Mouse (Mus musculus) Muller cell, postnatal 12 days (primary cell): ENCODE measurements around the gene Emc8.

ENCODE experiments used
- DNase-seq: peaks from one replicate; pipeline ENCODE4 v3.0.0-alpha.2; 2015; ENCODE audit errors: inconsistent ontology term

Emc8 gene

DNA sequence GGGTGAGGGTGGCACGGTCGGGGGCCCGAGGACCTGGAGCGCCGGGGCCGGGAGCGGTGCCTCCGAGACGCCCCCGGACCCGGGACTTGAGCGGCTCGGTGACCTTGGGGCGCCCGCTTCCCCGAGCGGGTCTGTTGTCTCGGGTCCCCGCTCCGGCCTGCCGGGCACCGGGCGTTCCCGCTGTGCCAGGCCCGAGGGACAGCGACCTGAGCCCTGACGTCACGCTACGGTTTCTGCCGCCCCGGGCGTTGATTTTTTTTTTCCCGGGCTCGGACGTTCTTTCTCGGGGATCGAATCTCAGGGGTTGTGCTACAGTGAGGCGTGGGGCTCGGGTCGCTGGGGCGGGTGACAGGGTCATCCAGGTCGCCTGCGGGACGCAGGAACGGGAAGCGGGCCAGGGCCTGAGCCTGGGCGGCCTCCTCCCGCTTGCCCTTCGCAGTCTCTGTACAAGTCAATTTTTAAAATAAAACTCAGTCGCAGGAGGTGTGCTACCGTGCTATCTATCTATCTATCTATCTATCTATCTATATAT is at the start of gene Emc8:
Gene Emc8, minus strand, starts transcription at position 200 of the 532 bp plus-strand sequence.
- DNase-seq: no peak

DNA sequence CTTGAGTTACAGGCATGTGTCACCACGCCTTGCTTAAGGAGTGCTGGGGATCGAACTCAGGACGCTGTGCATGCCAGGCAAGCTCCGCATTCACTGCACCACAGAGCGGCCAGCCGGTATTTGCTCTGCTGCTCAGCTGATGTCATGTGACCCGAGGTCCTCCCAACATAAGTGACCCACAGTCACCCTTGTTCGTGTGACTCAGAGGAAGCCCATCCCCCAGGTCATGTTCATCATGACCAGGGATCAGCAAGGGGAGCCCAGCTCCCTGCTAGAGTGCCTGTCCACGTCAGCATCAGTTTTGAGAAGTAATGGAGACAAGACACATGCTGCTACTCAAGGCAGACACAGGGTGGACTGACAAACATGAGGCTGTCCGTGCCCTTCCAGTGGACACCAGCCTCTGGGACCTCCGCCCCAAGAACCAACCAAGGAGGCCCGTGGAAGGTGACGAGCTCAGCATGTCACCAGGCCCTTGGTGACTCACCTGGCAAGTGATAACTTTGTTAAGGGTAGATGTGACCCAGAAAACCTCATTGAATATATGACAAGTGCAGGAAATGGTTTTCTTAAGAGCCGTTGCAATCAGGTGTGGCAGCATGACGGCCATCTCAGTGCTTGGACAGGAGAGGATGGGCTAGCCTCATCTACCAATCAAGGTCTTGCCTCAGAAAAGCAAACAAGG is 47.8 kb upstream of the Emc8 start:
- DNase-seq: no peak

DNA sequence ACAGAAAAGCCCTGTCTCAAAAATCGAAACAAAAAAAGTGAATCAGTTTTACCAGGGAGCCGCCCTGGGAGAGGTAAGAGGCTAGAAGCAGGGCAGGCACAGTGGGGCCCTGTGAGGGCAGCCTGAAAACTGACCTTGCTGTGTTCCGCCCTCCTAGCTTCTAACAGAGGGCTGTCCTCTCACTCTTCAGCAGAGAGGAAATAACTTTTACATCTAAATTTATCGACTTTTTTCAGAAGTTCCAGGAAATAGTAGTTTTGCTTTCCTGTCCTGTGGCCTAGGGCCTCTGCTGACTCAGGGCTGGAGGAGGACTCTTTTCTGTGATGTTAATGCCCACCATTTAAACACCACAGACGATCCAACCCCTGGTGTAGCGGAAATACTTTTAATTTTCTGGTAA is 46.8 kb upstream of the Emc8 start:
- DNase-seq: no peak

DNA sequence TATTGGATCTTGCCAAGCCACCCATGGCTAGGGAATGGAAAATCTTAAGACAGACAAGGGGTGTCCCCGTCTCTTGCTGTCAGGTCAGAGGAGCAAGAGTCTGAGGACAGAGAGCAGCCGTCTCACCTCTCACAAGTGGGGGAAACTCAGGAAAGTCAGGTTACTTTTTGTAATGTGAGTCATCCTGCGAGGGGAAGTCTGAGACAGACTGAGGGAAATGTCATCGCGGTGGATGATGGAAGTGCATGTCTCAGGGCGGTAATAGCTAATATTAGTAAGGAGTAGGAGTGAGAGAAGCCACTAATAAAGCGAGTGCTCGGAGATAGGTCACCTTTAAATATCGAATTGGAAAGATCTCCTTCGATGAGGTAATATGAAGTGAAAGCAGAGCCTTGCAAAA is 40.8 kb upstream of the Emc8 start:
- DNase-seq: no peak

DNA sequence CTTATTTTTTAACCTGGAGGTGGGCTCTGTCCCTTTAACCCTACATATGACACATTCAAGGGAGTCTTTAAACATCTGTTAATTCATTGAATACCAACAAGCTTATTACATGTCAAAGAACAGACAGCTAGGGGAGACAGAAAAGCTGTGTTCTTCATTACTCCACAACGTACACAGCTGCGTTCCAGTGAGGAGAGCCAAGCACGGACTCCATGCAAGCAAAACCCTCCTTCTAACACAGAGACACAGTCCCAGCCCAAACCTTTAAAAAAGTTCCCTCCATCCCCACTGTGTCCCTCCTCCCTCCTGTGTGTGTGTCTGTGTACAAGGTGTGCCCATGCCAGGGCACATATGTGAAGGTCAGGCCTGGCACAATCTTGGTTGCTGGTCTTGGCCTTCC is 37.8 kb upstream of the Emc8 start:
- DNase-seq: no peak

DNA sequence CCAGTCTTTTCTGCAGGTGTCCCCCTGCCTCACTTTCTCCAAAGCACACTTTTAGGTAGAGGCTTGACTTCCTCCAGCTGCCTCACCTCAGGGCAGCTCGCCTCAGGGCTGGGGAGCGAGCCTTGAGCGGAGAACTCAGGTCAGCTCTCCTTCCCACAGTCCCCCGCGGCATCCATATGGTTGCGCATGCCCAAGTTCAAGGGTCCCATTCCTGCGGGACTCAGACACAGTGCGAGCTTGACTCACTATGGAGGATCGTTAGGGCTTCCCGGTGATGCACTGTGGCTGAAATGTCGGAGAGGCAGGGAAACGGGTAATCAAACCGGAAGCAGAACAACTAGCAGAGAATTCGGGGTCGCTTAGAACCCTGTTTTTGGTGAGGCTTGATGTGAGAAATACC is 36.8 kb upstream of the Emc8 start:
- DNase-seq: no peak

DNA sequence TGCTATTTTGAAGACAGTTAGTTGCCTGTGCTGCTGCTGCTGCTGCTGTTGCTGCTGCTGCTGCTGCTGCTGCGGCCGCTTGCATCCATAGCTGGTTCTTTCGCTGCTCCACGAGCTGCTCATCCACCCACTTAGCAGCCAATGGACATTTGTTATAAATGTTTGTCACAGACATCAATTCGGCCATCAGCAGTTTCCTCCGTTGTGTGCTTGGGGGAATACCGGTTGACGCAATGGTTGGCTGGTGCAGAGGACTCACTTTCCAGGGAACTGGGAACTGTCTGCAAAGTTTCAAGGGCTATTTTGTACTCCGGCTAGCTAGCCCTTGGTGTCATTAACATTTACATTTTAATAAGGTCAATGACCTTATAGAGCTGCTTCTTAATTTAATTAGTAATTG is 35.8 kb upstream of the Emc8 start:
- DNase-seq: no peak

DNA sequence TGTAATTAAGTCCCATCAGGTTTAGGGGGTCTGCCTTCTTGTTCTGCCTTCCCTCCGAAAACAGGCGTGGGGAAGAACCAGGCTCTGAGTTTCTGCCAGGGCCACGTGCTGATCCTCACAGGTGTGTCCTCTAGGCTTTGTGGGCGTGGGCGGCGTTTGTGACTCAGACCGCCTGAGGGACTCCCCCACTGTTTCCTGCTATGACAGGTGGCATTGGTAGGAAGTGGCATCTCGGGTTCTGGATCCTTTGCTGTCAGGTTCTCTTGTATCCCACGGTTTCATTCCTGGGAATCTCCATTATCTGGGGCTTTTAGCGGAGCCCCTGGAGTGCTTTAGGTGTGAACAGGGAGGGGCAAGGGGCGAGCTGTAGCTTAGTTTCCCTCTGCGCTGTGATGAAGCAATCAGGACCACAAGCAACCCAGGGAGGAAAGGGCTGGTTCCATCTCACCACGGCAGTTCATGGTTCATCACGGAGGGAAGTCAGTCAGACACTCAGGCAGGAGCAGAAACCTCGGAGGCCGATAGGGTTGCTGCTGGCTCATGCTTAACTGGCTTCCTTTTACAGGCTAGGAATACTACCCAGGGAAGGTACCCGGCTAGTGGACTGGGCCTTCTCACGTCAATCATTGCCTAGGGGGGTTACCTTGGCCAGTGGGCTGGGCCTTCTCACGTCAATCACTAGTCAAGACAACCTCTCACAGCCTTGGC is 33.5 kb upstream of the Emc8 start:
- no peak for DNase-seq

DNA sequence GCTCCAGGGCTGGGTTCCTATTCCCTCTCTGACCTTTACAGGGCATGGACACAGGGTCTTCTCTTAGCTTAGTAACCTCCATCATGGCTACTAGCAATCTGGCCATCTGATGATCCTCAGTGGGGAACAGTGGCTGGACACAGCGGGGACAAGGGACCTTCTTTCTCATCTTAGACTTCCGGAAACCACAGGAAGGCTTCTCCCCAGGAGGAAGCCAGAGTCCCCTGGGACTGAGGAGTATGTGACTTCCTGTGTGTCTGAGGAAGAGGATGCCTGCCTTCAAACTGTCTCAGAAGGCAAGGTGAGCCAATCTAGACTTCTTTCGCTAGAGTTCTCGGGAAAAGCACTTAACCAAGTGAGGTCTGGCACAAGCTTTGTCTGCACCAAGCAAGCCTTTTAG is 31.7 kb upstream of the Emc8 start:
- no peak for DNase-seq

DNA sequence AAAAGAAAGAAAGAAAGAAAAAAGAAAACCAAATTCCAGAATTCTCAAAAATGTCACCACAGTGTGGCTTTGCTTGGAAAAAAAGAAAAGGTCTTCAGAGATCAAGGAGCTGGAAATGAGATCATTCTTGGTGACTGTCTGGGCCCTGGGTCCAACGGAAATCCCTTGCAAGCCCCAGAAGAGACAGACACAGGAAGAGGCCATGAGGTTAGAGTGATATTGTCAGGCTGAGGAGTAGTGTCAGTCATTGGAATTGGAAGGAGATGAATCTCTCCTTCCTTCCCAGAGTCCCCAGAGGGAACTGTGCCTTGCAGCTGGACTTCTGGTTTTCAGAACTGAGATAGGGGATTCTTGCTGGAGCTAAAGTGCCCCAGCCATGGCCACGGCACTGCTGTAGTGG is 31.2 kb upstream of the Emc8 start:
- DNase-seq: no peak

DNA sequence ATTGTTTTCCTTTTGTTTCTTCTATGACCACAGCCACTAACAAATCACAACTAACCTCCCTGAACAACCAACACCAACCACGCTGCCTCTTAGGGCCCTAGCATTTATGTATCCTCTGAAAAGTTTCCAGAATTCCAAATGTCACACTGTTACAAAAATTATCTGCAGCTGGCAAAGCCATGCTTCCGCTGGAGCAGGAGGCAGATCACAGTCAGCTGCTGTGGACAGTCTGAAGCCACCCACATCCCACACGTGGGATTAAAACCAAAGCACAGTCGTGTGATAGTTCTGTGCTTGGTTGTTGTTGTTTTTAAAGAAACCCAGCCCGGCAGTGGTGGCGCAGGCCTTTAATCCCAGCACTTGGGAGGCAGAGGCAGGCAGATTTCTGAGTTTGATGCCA is 30.7 kb upstream of the Emc8 start:
- no peak for DNase-seq

DNA sequence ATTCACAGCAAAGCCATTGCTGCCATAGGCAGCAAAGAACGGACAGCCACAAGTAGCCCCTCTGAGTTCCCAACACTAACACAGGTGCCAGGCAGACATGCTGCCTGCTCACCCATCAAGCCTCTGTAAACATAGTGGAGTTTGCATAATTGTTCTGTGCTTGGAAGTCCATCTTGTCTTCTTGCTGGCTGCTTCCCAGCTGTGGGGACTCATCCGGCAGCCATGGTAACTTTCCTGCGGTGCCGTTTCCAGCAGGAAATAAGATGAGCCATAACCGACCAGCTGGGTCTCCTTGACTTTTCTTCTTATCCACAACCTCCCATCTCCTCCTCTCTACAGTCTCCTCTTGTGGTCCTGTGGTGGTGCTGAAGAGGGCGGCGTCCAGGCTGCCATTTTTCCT is 30.1 kb upstream of the Emc8 start:
- DNase-seq: no peak

DNA sequence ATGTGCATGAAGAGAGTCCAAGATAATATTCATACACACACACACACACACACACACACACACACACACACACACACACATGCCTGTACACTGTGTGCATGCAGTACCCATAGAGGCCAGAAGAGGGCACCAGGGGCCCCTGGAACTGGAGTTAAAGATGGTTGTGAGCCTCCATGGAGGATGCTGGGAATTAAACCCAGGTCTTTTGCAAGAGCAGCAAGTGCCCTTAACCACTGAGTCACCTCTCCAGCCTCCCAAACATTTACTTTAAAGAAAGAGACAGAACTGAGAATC is 29.6 kb upstream of the Emc8 start:
- DNase-seq: no peak

DNA sequence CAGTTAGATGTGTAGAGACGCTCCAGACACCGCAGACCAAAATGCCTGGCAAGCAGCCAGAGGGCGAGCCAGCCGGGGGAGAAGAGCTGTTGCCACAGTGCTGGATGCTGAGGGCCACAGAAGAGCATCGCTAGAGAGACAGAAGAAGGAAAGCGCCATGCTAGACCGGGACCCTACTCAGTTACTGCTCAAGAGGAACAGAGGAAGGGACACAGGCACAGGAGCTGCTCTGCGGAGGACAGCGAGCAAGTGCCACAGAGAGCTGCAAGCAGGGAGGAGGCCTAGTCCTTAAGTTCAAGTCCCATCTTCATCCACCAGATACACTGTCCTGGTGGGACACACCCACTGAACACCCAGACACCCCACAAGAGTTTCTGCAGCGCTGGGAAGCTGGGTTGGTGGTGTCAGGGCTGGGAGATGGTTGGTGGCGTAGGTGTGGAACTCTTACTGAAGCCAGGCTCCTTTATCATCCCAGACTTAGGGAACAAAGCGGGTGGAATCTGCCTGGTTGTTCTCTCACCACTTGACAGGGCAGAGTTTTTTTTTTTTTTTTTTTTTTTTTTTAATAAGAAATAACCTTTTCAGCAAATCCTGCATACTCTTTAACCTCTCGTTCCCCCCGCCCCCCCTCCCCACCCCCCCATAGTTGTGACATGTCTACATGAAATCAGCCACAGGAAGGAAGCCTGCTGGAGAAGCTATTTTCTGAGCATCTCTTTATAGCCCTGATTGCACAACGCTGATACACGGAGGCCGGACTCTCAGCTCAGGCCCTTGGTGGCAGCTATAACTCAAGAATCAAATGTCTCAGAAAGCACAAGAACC is 29.0 kb upstream of the Emc8 start:
- DNase-seq: peak; percentile 60

DNA sequence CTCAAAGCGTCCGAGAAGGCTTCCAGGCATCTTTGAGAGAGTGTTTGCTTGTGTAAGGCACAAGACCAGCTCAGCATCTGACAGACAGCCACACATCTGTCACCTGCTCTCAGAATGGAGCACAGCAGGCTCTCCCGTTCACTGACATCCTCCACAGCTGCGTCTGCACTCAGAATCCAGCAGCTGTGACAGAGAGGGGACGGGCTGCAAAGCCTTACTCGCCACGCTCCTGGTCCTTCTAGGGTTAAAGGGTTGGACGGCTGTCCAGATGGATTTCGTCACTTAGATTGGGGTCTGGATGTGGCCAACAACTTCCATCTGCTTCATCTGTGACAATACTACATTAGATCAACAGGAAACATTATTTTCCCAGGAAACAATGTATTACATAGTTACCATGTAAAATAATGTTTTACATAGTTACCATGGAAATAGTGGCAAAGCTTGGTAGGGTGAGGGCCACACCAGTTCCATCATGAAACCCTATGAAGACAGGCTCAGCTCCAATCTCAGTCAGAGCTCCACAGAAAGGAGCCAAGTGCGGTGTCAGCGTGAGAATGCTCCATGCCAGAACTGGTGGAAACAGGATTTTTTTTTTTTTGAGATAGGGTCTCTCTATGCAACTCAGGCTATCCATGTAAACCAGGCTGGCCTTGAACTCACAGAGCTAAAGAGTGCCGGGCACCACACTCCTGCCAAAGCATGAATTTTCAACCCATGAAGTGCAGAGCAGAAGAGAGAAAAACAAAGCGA is 28.2 kb upstream of the Emc8 start:
- no peak for DNase-seq

DNA sequence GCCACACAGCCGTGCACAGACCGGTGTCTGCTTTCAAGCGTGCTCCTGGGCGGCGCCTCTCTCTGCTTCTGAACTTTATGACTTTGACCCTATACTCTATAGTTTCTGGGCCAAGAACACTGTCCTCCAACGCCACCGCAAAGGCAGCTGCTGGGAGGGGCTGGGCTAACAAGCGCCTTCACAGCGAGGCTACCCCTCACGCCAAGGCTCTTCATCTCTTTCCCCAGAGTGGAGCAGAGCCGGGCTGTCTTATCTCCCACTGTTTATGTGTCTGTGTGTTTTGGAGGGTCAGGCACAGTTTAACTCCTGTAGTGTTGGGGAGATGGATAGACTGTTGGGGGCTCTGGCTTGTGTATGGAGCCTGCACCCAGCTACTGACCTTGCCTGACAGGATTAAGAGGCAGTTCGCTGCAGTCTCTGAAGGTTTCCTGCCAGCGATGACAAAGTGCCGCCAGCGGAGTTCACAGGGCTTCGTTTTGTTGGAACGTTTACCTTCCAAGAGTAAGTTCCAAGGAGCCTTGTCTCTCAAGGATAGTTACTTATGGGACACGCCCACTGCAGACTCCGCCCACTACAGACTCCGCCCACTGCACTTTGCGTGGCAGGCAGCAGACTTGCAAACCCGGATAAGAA is 25.6 kb upstream of the Emc8 start:
- DNase-seq: no peak

DNA sequence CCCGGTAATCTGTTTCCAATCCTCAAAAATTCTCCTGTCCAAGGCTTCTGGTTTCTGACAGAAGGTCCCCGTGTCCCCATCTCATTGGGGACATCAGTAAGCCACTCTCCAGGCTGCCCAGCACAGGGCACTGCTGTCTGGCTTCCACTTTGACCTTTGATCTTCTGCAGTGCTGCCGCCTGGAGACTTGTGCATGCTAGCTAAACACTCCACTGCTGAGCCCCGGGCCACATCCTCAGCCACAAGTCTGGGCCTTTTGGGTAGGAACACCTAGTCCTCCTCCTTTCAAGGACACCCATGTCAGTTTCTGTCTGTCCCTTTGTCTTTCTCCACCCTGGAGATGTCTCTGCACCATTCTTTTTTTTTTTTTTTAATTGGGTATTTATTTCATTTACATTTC is 24.6 kb upstream of the Emc8 start:
- no peak for DNase-seq

DNA sequence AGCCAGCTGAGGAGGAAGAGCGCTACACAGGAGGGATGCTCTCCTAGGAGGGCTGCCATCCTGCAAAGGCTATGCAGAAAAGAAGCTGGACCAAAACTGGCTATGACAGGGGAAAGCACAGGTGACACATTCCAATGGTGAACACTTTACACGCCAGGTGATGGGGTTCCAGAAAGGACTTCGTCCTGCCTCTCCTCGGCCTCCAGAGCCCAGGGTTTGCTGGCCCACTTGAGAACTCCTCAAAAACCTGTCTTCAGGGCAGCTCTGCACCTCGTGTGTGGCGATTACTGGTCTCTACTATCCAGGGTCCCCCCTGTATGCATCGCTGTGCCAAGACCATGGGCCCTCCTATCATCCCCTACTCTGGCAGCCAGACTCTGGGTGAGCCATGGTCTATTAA is 20.1 kb upstream of the Emc8 start:
- no peak for DNase-seq

DNA sequence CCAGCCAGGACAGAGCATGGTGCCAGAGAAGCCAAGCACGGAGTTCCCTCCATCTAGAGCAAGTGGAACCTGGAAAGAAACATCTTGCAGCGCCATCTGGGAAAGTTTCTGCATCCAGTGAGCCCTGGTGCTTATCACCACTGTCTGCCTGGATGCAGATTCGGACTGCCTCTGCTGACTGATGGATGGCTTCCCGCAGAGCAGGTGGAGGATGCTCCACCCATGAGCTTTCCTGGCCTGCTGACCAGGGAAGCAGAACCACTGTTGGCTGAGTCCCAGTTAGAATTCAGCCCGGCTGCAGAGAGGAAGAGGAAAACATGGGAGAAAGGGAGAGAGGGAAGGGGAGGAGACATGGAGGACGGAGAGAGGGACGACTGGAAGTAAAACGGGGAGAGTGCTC is 19.4 kb upstream of the Emc8 start:
- DNase-seq: no peak

DNA sequence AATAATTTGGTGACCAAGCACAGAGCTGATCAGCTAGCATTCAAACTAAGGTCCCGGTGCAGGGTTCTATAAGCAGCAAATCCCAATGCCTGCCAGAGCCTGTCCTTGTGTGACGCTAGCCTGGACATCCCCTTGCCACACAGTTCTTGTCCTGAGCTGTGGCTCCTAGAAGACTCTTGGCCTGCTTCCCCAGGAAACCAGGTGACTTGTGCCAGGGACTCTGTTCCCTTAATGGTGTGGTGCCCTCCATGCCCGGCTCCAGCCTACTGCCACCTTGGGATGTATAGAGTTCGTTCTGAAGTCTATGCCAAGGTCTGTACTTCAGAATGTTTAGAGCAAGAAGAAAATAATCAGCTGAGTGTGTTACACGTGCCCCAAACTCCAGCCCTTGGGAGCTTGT is 18.2 kb upstream of the Emc8 start:
- no peak for DNase-seq

DNA sequence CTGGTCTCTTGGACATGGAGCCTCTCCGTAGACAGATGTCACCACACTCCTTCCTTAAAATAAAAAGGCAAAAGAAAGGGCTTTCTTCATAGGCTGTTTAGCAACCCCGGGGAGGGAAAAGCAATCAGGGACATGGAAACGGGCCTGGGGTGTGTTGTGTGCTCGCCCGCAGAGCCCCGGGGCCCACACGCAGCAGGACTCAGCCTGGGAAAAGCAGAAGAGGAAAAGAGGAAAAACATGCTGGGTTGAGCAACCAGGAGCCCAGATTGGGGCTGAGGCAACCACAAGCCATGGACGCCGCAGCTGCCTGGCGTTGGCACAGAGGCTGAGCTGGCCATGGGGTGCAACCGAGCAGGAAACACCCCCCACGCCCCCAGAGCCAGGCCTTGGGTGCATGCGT is 17.7 kb upstream of the Emc8 start:
- DNase-seq: no peak

DNA sequence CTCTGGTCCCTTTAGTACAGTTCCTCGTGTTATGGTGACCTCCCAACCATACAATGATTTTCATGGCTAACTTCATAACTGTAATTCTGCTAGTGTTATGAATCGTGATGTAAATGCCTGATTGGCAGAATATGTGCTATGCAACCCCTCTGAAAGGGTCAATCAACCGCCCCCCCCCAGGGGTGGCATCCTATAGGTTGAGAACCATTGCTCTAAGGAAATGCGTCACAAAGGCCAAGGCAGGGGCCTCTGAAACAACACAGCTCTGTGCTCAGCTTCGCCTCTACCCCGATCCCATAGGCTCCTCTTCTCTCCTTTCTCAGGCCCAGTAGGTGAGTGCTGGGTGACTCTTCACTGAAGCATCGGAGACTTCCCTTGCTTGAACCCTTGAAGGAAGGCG is 17.2 kb upstream of the Emc8 start:
- DNase-seq: no peak
